8 mouse cellular contexts compared by ENCODE assay signal in the genomic region with DNA sequence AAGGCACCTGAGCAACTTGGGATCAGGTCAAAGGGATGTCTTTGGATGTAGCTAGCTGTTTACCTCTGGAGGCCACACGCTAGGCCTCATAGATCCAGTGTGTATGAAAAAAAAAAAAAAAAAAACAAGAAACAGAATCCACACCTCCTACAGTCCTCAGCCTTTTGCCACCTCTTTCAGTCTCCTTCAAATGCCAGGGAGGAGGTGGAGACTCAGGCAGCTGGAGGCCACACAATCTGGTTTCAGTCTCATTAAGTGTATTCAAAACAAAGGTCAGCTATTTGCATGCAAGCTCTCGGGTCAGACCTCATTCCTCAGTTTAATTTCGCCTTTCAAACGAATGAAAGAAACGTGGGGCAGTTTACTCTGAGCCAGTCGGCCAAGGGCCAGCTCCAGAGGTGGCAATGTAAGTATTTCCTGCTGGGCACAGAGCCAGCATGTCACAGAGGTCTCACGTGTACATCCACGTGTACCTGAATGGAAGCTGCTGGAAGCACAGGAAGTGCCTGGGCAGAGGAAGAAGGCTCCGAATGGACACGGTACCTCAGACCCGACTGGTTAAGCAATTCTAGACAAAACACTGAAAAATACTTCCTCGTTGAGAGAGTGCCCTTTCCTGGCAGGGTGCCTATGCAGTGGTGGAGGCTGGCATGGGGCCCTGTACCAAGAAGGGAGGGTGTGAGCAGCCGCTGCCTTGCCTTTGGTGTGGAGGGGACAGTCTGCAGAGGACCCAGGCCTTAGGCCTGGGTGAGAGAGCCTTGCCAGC.
DNase-seq lines count a peak whose midpoint lies in the region; ATAC-seq and TF ChIP-seq lines count a peak whose summit lies in the region.

No protein-coding gene starts in this region.

- H3K4me3 ChIP-seq in hindbrain, embryonic 13.5 days: no peak overlapping the region
- no peak overlapping the region for H3K4me3 ChIP-seq in stomach, postnatal 0 days (ENCODE audit: low read depth, low read length)

- H3K9ac ChIP-seq in hindbrain, embryonic 13.5 days: no peak overlapping the region
- H3K9ac ChIP-seq in stomach, postnatal 0 days (ENCODE audit: low read length): no peak overlapping the region

- peak; percentile 77 to 86 for DNase-seq in adrenal gland, adult 18-20 months (ENCODE audit: low spot score in 2 of 2)
- peak; percentile 36 for DNase-seq in cerebellum, adult 8-10 months
- DNase-seq in gastrocnemius, adult 18-20 months (ENCODE audit: low spot score): peak; percentile 55
- peak; percentile 58 for DNase-seq in layer of hippocampus, adult 9-11 months
- peak; percentile 87 to 91 for DNase-seq in lung, postnatal 4 days
- DNase-seq in stomach, postnatal 0 days (ENCODE audit: low spot score): peak; percentile 93
- DNase-seq in embryo, embryonic 10 days (ENCODE audit: low spot score): no peak

- H3K4me1 ChIP-seq in hindbrain, embryonic 13.5 days (replicated peaks): peaks cover 93% of the 10 kb centered on the region
- H3K4me1 ChIP-seq in stomach, postnatal 0 days (replicated peaks; ENCODE audit: control insufficient read depth, insufficient read depth): peaks cover 8% of the 10 kb centered on the region

- WGBS in hindbrain, embryonic 13.5 days: 17% methylated on average over 13 of the region's 13 CpGs
- 17% methylated on average over 13 of the region's 13 CpGs for WGBS in stomach, postnatal 0 days

- H3K9me3 ChIP-seq in hindbrain, embryonic 13.5 days: no peaks in the 10 kb centered on the region
- H3K9me3 ChIP-seq in stomach, postnatal 0 days (ENCODE audit: control insufficient read depth, low read length): no peaks in the 10 kb centered on the region

- TF ChIP-seq EP300 in stomach, postnatal 0 days (optimal IDR thresholded peaks at IDR 0.05): no peak

- H3K27me3 ChIP-seq in hindbrain, embryonic 13.5 days: no peaks in the 10 kb centered on the region
- no peaks in the 10 kb centered on the region for H3K27me3 ChIP-seq in stomach, postnatal 0 days (ENCODE audit: control insufficient read depth, insufficient read depth, low read length)

- TF ChIP-seq CTCF in stomach, postnatal 0 days (IDR thresholded peaks at IDR 0.05; ENCODE audit: low read depth): no peak

- H3K36me3 ChIP-seq in hindbrain, embryonic 13.5 days: no peaks in the 10 kb centered on the region
- no peaks in the 10 kb centered on the region for H3K36me3 ChIP-seq in stomach, postnatal 0 days (ENCODE audit: control insufficient read depth, insufficient read depth, low read length)

- no peak overlapping the region for H3K4me2 ChIP-seq in hindbrain, embryonic 13.5 days
- no peak overlapping the region for H3K4me2 ChIP-seq in stomach, postnatal 0 days (replicated peaks; ENCODE audit: low read depth)

- ATAC-seq in hindbrain, embryonic 13.5 days (ENCODE audit: low FRiP score): peak; percentile 34
- peak; percentile 91 for ATAC-seq in stomach, postnatal 0 days (ENCODE audit: low FRiP score, low TSS enrichment)

- H3K27ac ChIP-seq in hindbrain, embryonic 13.5 days: peak overlapping the region; percentile 70
- peak overlapping the region; percentile 86 for H3K27ac ChIP-seq in stomach, postnatal 0 days (replicated peaks)
